Mouse (Mus musculus) neural tube, embryonic 12.5 days (tissue): ENCODE data around the gene Ylpm1. TPM values are rescaled to one million over a fixed set of nuclear protein-coding genes. Genes with fewer than 3 reads are reported as not detected.

Source experiments
- ATAC-seq: fragments of 200-750 bp; cut with Nextera tagmentation; 2 replicates; pipeline ENCODE4 v1.8.0; 2017; ENCODE audit warnings: low read depth, mild to moderate bottlenecking, moderate TSS enrichment, moderate library complexity; ENCODE audit not compliant: low FRiP score
- H3K27ac ChIP-seq: fragments of 300-500 bp; sonication (generic); 2 replicates; pipeline ENCODE4 v1.5.1; 2016
- H3K27me3 ChIP-seq: fragments of 300-500 bp; sonication (generic); replicated peaks from 2 replicates; pipeline ENCODE4 v1.6.1; 2016; ENCODE audit warnings: mild to moderate bottlenecking
- H3K36me3 ChIP-seq: fragments of 300-500 bp; sonication (generic); 2 replicates; pipeline ENCODE4 v1.6.1; 2016; ENCODE audit warnings: mild to moderate bottlenecking
- H3K4me1 ChIP-seq: fragments of 300-500 bp; sonication (generic); 2 replicates; pipeline ENCODE4 v1.6.1; 2016
- H3K4me2 ChIP-seq: fragments of 300-500 bp; sonication (generic); replicated peaks from 2 replicates; pipeline ENCODE4 v1.6.1; 2016; ENCODE audit warnings: mild to moderate bottlenecking
- H3K4me3 ChIP-seq: fragments of 300-500 bp; sonication (generic); 2 replicates; pipeline ENCODE4 v1.5.1; 2016
- H3K9ac ChIP-seq: fragments of 300-500 bp; sonication (generic); 2 replicates; pipeline ENCODE4 v1.6.1; 2016; ENCODE audit warnings: mild to moderate bottlenecking
- H3K9me3 ChIP-seq: fragments of 300-500 bp; sonication (generic); 2 replicates; pipeline ENCODE4 v1.6.1; 2016; ENCODE audit warnings: mild to moderate bottlenecking
- WGBS: fragments of 180-500 bp; shearing (Covaris S2); methylation state at CpG from one replicate; pipeline ENCODE4 v1.1.7; 2016; 5-methylcytosine and 5-hydroxymethylcytosine counted together
- polyA plus RNA-seq: library from polyadenylated mRNA; unstranded; fragments of >200 nt; fragmentation: Nextera tagmentation; extraction: Ambion mirVana; gene quantifications from 2 replicates; pipeline ENCODE4 v1.2.1, GENCODE M21; 2016

Ylpm1 gene
- polyA plus RNA-seq, 1 experiment from 2014 or later, result 36.8 TPM

DNA sequence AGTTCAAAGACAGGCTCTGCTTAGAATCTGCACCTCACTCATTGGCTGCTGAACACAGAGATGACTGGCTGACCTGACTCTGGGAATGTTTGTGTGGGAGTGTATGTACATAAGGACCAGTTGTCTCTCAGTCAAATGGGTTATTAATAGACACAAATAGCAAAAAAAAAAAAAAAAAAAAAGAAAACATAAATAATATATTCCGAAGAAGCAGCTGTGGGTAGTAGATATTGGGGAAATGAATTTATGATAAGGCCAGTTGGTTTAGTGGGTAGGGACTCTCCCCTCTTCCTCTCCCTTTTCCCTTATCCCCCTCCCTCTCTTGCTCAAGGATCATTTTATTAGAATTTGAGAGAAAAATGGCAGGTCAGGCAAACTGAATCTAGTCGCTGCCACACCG lies 117.8 kb downstream of the Ylpm1 start:
- Histone ChIP-seq H3K4me1 (peaks cover 22% of the 10 kb centered on the region), H3K27me3 (no peaks in the 10 kb centered on the region), H3K27ac (no peak overlapping the region), H3K36me3 (peaks cover 23% of the 10 kb centered on the region), H3K4me2 (no peak overlapping the region), H3K4me3 (no peak overlapping the region), H3K9ac (no peak overlapping the region), H3K9me3 (no peaks in the 10 kb centered on the region)
- ATAC-seq, result no peak
- 99% methylated on average over 3 of the region's 3 CpGs for WGBS

DNA sequence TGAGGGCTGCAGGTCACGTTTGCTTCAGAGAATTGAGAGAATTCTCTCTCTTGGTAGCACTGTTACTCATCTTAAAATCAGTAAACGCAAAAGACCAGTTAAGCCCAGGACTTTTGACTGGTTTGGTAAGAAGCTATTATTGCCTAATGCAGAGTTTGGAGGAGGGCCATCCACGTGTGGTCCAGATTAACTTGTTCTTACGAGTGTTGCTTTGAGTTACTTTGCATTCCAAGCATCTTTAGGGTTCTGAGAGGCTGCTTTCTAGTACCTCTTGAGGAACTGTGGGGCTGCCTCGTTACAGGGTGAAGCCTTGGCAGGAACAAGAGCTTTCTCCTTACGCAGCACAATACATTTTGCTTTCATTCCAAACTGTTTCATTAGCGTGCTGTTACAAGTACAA lies 119.6 kb downstream of the Ylpm1 start:
- ATAC-seq, result no peak
- no peaks in the 10 kb centered on the region for H3K9me3 ChIP-seq
- WGBS, result 86% methylated on average over 7 of the region's 7 CpGs
- no peak overlapping the region for H3K4me2 ChIP-seq
- peaks cover 12% of the 10 kb centered on the region for H3K4me1 ChIP-seq
- peaks cover 39% of the 10 kb centered on the region for H3K36me3 ChIP-seq
- H3K9ac ChIP-seq, result no peak overlapping the region
- H3K4me3 ChIP-seq, result no peak overlapping the region
- no peaks in the 10 kb centered on the region for H3K27me3 ChIP-seq
- no peak overlapping the region for H3K27ac ChIP-seq

Other genes with a start within 250 kb of the Ylpm1 start
- gene Npc2, start 223.2 kb upstream of the Ylpm1 start, polyA plus RNA-seq, result 81.5 and 87.1 TPM in 2 replicates
- 156 and 158 TPM in 2 replicates for gene Isca2, start 223.1 kb upstream of the Ylpm1 start, polyA plus RNA-seq
- 0.26 and 0.33 TPM in 2 replicates for gene Ltbp2, start 119.8 kb upstream of the Ylpm1 start, polyA plus RNA-seq
- gene Fcf1, start 25.4 kb upstream of the Ylpm1 start, polyA plus RNA-seq, result 129 and 134 TPM in 2 replicates
- gene Arel1, start 25.4 kb upstream of the Ylpm1 start, polyA plus RNA-seq, result 27.8 and 28.7 TPM in 2 replicates
- 4.2 and 5.6 TPM in 2 replicates for gene Prox2, start 114.4 kb downstream of the Ylpm1 start, polyA plus RNA-seq
- 114 and 116 TPM in 2 replicates for gene Dlst, start 114.5 kb downstream of the Ylpm1 start, polyA plus RNA-seq
- gene Rps6kl1, start 154.9 kb downstream of the Ylpm1 start, polyA plus RNA-seq, result 13.3 and 14.6 TPM in 2 replicates
- gene Pgf, start 181.5 kb downstream of the Ylpm1 start, polyA plus RNA-seq, result 9.7 and 10.9 TPM in 2 replicates
- 92.5 and 107 TPM in 2 replicates for gene Eif2b2, start 223.2 kb downstream of the Ylpm1 start, polyA plus RNA-seq